Mouse (Mus musculus) T-cell, adult 2 months (primary cell): Measurements from ENCODE around the gene Adcy9.
A peak's percentile ranks its signal among the peaks of the same experiment; 100 is the strongest.

Source experiments
- DNase-seq: peaks from one replicate; pipeline ENCODE4 v3.0.0; 2022; ENCODE audit warnings: low spot score

Adcy9 gene

DNA sequence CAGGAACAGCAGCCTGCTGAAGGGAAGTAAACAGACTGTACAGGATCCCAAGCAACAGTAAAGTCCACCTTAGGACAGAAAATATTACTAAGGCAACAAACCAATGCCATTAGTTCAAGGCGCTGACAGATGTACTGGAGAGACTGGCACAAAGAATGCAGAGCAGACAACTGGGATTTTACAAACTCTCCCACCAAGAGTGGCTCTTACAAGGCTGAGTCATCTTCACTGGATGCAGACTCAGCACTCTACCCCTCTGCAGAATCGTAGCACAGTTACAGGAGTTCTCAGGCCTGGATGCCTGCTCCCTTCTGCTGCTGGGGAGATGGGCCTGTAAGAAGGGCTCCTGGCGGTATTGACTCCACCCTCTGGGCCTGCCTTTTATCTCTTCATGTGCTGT lies 99.4 kb downstream of the Adcy9 start:
- DNase-seq, result no peak

- no peak for DNase-seq
Measured at GRCm38 (mm10) chr16:4318001-4318526, 102.2 kb downstream of the Adcy9 start.

DNA sequence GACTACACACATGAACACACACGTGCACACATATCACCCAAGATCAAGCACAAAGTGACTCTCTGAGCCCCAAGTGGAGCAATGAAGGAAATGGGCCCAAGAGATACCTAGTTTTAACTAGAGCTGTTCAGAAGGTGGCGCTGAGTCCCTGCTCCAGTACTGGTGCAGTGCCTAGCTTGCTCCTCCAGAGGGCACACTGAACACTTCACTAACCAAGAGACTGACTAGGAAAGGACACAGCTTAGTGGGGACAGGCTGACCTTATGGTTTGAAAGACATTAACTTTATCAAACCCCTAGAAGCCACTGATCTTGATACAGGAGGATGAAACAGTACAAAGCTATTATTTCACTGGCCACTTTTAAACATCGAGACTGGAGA lies 104.2 kb downstream of the Adcy9 start:
- peak; percentile 60 for DNase-seq

DNA sequence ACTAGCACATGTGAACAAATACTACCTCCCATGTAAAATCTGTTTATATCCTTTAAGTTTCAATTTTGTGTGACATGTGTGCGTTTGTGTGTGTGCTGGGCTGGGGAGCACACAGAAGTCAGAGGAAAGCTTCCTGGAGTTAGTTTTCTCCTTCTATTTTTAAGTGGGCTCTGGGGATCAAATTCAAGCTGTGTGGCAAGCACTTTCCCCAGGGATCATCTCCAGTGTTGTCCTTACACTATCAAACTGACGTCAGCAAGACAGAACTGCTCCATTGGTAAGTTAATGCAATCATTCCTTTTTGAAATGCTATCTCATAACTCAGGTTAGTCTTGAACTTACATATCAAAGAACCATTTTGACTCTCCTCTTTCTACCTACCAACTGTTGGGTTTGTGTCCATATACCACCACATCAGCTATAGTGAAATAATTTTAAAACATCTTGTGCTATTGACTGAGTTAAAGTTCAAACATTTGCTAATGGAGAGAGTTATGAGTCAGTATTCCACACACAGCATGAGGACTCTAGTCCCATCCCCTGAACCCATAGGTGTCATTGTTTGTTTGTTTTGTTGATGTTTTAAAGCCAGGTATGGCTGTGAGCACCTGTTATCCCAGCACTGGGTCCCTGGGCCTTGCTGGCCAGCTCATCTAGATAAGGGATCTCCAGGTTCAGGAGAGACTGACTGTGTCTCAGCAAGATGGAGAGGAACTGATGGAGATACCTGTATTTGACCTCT lies 104.8 kb downstream of the Adcy9 start:
- DNase-seq, result no peak

- no peak for DNase-seq
Measured at GRCm38 (mm10) chr16:4314891-4315290, 105.4 kb downstream of the Adcy9 start.

DNA sequence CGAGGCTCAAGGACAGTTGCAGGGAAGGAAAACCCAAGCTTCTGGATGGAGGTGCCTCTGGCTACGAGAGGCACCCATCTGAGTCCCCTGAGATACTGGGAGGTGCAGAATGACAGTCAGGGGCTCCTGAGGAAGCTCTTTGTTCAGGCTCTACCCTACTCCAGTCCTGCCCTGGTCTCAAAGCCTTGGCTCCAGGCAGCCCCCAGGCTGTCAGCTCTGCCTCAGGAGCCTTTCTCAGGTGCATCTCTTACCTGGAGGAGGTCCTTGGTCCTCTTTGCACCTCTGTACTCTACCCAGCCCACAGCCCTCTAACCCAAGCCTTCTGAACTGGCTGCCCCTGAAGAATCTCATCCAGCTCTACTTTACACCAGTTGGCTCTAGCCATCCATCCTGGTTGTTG lies 108.3 kb downstream of the Adcy9 start:
- no peak for DNase-seq

DNA sequence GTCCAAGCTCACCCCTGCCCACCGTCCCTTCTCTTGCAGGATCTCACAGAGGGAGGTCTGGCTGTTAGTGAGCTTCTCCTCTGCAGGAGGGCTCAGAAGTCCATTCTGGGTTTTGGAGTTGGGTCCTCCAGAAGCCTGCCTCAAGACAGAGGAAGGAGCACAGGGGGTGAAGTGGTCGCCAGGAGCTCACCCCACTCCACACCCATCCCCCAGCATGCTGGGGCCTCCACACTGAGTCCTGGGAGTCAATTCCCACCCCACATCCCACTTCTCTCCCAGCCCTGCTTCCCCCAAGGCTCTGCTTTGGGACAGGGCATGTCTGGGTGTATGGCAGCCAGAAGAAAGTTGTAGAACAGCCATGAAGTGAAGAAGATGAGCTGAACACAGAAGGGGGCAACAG lies 108.7 kb downstream of the Adcy9 start:
- DNase-seq, result no peak

GRCm38 (mm10) chr16:4307795-4308194 lies 112.5 kb downstream of the Adcy9 start:
- DNase-seq, result no peak

DNA sequence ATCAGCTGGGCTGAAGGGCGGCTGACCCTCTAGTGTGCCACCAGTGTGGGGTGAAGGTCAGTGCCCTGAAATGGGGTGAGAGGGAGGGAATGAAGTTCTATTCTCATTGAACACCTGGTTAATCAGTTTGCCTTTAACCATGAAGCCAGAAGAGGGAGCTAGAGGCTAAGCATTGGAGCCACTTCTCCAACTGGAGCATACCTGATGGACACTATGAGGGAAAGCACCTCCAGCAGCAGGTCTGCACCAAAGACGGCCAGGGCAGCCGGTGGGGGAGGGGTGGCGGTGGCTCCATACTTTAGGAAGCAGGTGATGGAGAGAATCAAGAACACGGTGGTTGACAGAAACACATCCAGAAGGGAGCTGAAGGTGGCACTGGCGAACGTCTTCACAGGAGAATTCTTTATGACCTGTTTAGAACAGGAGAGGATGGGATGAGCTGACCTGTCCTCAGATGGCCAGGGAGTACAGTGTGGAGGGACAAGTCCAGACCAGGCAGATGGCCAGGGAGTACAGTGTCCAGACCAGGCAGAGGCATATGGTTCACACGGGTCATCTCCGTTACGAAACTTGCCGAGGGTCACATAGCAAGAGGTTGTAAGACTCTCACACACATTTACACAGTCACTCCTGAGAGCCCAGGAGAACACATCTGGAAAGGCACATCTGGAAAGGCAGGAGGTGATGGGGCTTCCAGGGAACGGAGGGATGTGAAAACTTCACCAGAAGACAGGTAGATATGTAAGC lies 115.9 kb downstream of the Adcy9 start:
- no peak for DNase-seq

DNA sequence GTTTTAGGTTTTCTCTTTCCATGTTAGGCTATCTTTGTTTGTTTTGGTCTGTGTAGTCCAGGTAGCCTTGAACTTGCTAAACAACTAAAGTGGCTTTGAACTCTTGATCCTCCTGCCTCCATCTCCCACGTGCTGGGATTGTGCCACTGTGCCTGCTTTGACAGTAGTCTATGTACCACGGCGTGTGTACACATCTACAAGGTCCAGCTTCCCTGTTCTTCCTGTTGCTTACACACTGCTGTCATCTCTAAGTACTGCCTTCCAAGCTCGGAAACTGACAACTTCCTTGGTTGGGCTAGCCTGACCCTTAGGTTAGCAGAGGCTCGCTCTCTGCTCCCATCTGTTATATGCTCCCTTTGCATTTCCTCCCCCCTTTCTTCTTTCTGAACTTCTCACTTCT lies 116.7 kb downstream of the Adcy9 start:
- no peak for DNase-seq

GRCm38 (mm10) chr16:4300280-4300679 lies 120.0 kb downstream of the Adcy9 start:
- DNase-seq, result no peak

- DNase-seq, result no peak
Measured at GRCm38 (mm10) chr16:4293259-4293658, 127.0 kb downstream of the Adcy9 start.

DNA sequence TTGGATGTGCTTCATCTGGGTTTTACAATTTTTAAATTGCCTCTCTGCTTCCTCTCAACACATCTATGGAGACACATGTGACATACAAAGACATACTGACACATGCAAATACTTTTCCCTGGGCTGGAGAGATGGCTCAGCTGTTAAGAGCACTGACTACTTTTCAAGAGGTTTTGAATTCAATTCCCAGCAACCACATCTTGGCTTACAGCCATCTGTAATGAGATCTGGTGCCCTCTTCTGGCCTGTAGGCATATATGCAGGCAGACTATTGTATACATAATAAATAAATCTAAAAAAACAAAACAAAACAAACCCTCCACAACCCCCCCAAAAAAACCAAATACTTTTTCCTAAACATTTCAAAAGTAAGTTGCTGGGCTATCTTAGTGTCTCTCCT lies 130.8 kb downstream of the Adcy9 start:
- DNase-seq, result no peak

GRCm38 (mm10) chr16:4286593-4286992 lies 133.7 kb downstream of the Adcy9 start:
- no peak for DNase-seq

GRCm38 (mm10) chr16:4285257-4285656 lies 135.0 kb downstream of the Adcy9 start:
- peak; percentile 29 for DNase-seq

GRCm38 (mm10) chr16:4283267-4283851 lies 136.9 kb downstream of the Adcy9 start:
- no peak for DNase-seq

DNA sequence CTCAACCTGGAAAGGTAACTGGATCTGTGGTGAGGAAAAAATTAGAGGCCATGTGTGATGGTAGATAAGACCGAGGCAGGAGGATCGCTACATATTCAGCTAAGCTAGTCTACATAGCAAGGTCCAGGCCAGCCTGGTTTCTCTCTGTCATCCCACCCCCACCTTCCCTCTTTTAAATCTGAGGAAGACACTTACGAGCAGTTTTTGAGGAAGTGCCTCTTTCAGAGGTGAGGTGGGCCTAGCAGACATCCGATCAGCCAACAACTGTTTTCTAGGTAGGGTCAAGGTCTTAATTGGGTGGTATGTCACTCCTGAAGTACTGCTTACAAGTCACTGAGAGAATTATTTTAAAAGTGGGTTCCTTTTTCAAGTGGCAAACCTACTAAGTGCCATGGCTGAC lies 138.8 kb downstream of the Adcy9 start:
- DNase-seq, result no peak

DNA sequence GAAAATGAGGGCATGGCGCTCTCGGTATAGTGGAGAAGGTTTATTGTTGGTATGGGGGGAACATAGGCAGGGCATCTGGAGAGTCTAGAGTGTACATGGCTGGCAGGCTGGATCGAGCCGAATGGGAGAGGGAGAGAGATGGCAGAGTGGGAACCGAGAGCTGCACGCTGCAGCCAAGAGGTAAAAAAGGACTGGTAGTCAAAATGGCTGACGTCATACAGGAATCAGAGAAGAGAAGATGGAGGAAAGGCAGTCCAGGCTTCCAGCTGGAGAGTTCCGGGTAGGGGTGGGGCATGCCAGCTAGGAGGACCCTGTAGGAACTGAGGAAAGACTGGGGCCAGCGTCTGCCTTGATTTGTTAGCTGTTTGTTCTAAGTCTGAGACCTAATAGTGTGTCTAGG lies 139.3 kb downstream of the Adcy9 start:
- no peak for DNase-seq

- no peak for DNase-seq
Measured at GRCm38 (mm10) chr16:4279601-4280000, 140.7 kb downstream of the Adcy9 start.

DNA sequence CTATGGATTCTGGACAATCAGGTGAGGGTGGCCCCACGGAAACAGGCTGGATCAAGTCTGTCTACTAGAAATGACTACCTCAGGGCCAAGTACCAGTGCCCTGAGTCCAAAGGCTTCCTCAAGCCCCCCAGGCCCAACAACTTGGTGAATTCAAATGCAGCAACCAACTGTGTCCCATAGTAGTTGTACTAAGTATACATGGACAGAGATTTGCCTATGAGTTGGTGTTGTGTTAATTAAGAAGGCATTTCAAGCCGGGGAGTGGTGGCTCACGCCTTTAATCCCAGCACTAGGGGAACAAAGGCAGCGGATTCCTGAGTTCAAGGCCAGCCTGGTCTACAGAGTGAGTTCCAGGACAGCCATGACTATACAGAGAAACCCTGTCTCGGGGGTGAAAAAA lies 143.7 kb downstream of the Adcy9 start:
- no peak for DNase-seq

DNA sequence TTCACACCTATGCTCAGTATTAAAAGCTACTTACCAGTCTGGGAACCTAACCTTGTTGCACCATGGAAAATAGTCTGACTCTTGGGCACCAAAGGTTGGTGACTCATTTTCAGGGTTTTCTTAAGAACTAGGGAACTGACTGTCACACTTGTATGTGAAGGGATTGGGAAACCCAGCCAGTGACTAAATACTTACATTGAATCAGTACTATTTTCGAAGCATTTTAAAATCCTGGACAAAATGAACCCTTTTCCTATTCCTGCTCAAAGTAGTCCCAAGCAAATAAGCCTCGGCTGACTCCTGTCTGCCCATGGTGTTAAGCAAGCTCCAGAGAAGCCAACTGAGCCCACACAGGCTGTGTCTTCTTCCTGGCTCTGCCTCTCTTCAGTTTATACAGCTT lies 144.1 kb downstream of the Adcy9 start:
- DNase-seq, result no peak

DNA sequence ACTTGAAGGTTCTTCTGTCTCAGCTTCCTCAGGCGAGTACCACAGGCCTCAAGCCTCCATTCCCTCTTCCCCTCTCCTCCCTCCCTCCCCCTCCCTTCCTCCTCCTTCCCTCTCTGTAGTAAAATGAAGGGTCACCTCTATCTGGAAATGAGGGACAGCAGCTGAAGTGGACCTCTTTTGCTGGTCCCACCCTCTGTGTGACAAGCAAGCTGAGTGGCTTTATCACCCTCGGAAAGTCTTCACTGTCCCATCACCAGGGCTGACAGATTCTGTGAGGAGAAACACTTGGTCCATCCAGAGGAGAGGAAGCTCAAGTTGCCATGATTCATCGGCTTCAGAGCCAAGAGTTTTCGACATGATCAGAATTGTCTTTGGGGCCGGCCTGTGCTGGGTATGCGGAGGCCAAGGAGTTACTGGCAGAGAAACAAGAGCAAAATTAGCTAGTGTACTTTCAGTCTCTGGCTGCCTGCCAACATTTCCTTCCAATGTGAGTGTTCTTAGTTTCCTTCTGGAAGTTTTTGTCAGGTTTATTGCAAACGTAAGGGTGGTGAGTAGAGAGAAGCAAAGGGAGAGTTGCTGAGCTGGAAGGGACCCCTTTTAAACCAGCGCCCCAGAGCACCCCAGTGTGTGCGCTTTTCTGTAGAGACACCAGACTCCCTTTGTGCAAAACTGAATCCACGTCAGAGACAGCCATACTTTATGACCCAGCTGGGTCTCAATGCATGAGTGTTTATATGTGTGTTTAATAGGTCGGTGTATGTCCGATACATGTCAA lies 146.4 kb downstream of the Adcy9 start:
- DNase-seq, result no peak
